Mouse (Mus musculus): Measurements from ENCODE around the gene Tgfa. TPM values are rescaled to one million over a fixed set of nuclear protein-coding genes. Genes with fewer than 3 reads are reported as not detected.

Gene Tgfa
- polyA plus RNA-seq, 1 experiment from 2014 or later = 1.5 TPM

Other genes with a start within 250 kb of the Tgfa start
- gene Dusp11, start 233.6 kb upstream of the Tgfa start, polyA plus RNA-seq (2016; fragmentation: Nextera tagmentation; extraction: Ambion mirVana) = 46.0 and 49.1 TPM in 2 replicates
- not detected in 2 replicates for gene Figla, start 179.1 kb upstream of the Tgfa start, polyA plus RNA-seq (2016; fragmentation: Nextera tagmentation; extraction: Ambion mirVana)
- 6.4 and 7.4 TPM in 2 replicates for gene Add2, start 166.5 kb upstream of the Tgfa start, polyA plus RNA-seq (2016; fragmentation: Nextera tagmentation; extraction: Ambion mirVana)
- gene Fam136a, start 170.4 kb downstream of the Tgfa start, polyA plus RNA-seq (2016; fragmentation: Nextera tagmentation; extraction: Ambion mirVana) = 145 and 146 TPM in 2 replicates
- 790 and 833 TPM in 2 replicates for gene Snrpg, start 176.1 kb downstream of the Tgfa start, polyA plus RNA-seq (2016; fragmentation: Nextera tagmentation; extraction: Ambion mirVana)
- gene Pcyox1, start 201.9 kb downstream of the Tgfa start, polyA plus RNA-seq (2016; fragmentation: Nextera tagmentation; extraction: Ambion mirVana) = 76.4 and 79.3 TPM in 2 replicates
- gene Tia1, start 209.0 kb downstream of the Tgfa start, polyA plus RNA-seq (2016; fragmentation: Nextera tagmentation; extraction: Ambion mirVana) = 298 and 331 TPM in 2 replicates
- gene Gm44790, start 231.4 kb downstream of the Tgfa start, polyA plus RNA-seq (2016; fragmentation: Nextera tagmentation; extraction: Ambion mirVana) = 0.50 TPM in 1 of 2 replicates, not detected in the other
- 25.8 and 27.3 TPM in 2 replicates for gene C87436, start 243.2 kb downstream of the Tgfa start, polyA plus RNA-seq (2016; fragmentation: Nextera tagmentation; extraction: Ambion mirVana)

Data from limb, embryonic 12.5 days (tissue).